Mouse (Mus musculus): ENCODE data around the gene Plpp6.

DNA sequence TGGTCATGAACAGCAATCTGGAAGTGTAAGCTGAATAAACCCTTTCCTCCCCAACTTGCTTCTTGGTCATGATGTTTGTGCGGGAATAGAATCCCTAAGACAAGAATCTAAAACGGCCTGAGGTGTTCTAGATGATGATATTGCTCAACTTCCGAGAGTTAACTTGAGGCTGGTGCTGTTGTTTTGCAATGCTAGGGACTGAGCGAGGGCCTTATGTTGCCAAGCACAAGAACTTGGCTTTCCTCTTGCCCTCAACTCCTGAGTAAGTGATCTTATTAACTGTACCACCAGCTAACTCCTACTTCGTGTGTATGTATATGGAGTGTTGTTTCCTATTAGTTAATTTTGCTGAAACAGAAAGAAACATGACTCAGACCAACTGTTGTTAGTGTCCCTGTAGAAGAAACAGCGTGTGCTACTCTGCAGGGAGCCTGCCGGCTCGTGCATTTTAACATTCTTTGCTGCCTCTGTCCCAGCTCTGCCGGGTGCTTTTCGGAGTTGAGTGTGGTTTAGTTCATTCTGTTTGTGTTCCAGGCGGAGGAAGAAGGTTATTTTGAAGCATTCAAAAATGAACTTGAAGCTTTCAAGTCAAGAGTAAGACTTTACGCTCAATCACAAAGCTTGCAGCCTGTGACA is 47.7 kb downstream of the Plpp6 start:
- no peak for TF ChIP-seq POLR2A (IDR thresholded peaks at IDR 0.05; ENCODE audit: extremely low read depth, insufficient read depth, low read length)
- TF ChIP-seq CTCF (IDR thresholded peaks at IDR 0.05; ENCODE audit: extremely low read depth, insufficient read depth, low read length) = no peak

Data from cortical plate, adult 2 months (tissue).